Mouse (Mus musculus) olfactory bulb, adult 2 months (tissue): Measurements from ENCODE around the gene Sprn.
"Not testable (repeated sequence)": the region's sequence is repeated elsewhere in the genome, so short reads cannot be mapped to it uniquely, and the experiment has no call there.

Experiments
- CTCF ChIP-seq: fragments of 200-500 bp; IDR thresholded peaks from 2 replicates; pipeline ENCODE4 v1.5.1; 2012; ENCODE audit warnings: low read depth, mild to moderate bottlenecking, low read length, moderate library complexity; ENCODE audit not compliant: insufficient read depth
- POLR2A ChIP-seq: fragments of 200-500 bp; IDR thresholded peaks from 2 replicates; pipeline ENCODE4 v1.6.1; 2012; ENCODE audit warnings: mild to moderate bottlenecking, low read depth, low read length, moderate library complexity; ENCODE audit not compliant: insufficient read depth

- TF ChIP-seq POLR2A, CTCF: not testable (repeated sequence)
These were observed 20.6 kb downstream of the Sprn start for GRCm38 (mm10) chr7:140134033-140134432.
